9 mouse cellular contexts compared by ENCODE assay signal in the genomic region with DNA sequence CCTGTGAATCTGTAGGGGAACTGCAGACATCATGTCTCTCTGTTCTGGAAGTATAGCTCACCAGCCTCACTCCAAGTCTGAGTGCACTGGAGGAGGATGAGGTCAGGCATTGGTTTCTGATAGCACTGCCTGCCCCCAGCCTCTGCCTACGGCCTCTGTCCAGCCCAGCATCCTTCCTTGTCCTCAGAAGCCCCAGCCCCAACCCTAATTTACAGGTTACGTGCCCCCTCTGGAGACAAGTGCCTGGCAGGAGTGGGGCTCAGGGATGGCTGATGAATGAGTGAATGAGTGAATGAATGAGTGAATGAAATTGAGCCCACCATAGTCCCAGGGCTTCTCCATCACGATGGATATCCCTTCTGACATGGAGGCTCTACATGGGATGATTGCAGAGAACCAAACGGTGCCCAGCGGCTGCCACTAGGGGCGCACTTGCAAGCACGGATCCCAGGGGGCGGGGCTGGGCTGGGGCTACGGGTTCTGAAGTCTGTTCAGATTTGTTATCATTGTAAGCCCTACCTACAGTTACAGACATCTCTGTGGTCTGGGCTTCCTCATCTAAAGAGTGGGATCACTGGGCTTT. TPM values are rescaled to one million over a fixed set of nuclear protein-coding genes. Genes with fewer than 3 reads are reported as not detected.
DNase-seq lines count a peak whose midpoint lies in the region; ATAC-seq lines count a peak whose summit lies in the region.
"Had no signal": no experiment of that assay in that cellular context is flagged by ENCODE, and none has a peak within 500 bp of the region (broad histone marks: within the 10 kb centered on the region; RNA-seq: fewer than 3 reads in every experiment).

No protein-coding gene starts in this region.

- H3K9me3 ChIP-seq in intestine, embryonic 14.5 days (ENCODE audit: control insufficient read depth, low read length), result no peaks in the 10 kb centered on the region
- H3K9me3 ChIP-seq in intestine, embryonic 16.5 days (ENCODE audit: control insufficient read depth, low read length), result peaks cover 4% of the 10 kb centered on the region; the same call in 1 of the 2 replicates
- H3K9me3 ChIP-seq: embryonic facial prominence, embryonic 13.5 days had no signal

- no peaks in the 10 kb centered on the region for H3K36me3 ChIP-seq in intestine, embryonic 14.5 days (ENCODE audit: control insufficient read depth, insufficient read depth, low read length)
- H3K36me3 ChIP-seq in intestine, embryonic 16.5 days (ENCODE audit: control insufficient read depth, insufficient read depth, low read length), result no peaks in the 10 kb centered on the region
- H3K36me3 ChIP-seq: embryonic facial prominence, embryonic 13.5 days had no signal

- no peaks in the 10 kb centered on the region; the same call in 1 of the 2 replicates for H3K27me3 ChIP-seq in intestine, embryonic 14.5 days (replicated peaks; ENCODE audit: control insufficient read depth, insufficient read depth, low read length)
- peaks cover 9% of the 10 kb centered on the region; the same call in 1 of the 2 replicates for H3K27me3 ChIP-seq in intestine, embryonic 16.5 days (replicated peaks; ENCODE audit: control insufficient read depth, insufficient read depth, low read length)

- H3K4me1 ChIP-seq in intestine, embryonic 14.5 days (replicated peaks; ENCODE audit: control insufficient read depth, insufficient read depth, low read length), result no peaks in the 10 kb centered on the region
- no peaks in the 10 kb centered on the region for H3K4me1 ChIP-seq in intestine, embryonic 16.5 days (ENCODE audit: control insufficient read depth, insufficient read depth, low read length)

- H3K4me2 ChIP-seq in intestine, embryonic 14.5 days (ENCODE audit: low read length), result no peak overlapping the region
- H3K4me2 ChIP-seq in intestine, embryonic 16.5 days (ENCODE audit: low read depth, low read length), result no peak overlapping the region
- H3K4me2 ChIP-seq: embryonic facial prominence, embryonic 13.5 days had no signal

- H3K4me3 ChIP-seq in intestine, embryonic 14.5 days (ENCODE audit: low read depth, low read length), result no peak overlapping the region
- H3K4me3 ChIP-seq in intestine, embryonic 16.5 days (ENCODE audit: low read length), result no peak overlapping the region
- H3K4me3 ChIP-seq: embryonic facial prominence, embryonic 13.5 days had no signal

- 27% methylated on average over 9 of the region's 9 CpGs for WGBS in intestine, embryonic 14.5 days
- 24% methylated on average over 9 of the region's 9 CpGs for WGBS in intestine, embryonic 16.5 days

- peak; percentile 71 for DNase-seq in intestine, embryonic 14.5 days (ENCODE audit: low spot score)
- peak; percentile 19 for DNase-seq in CD4-positive helper T cell, adult 2 months (ENCODE audit: low read depth, low spot score)
- peak; percentile 90 for DNase-seq in ZHBTc4 (ENCODE audit: low read depth, low spot score)
- DNase-seq in mesoderm, embryonic 11.5 days (ENCODE audit: low read depth, low spot score), result peak; percentile 59
- DNase-seq in testis, postnatal 10 days (ENCODE audit: low spot score), result peak; percentile 80
- DNase-seq in yolk sac, embryonic 10.5 days (ENCODE audit: low spot score), result no peak

- H3K9ac ChIP-seq in intestine, embryonic 14.5 days (ENCODE audit: low read length), result no peak overlapping the region
- no peak overlapping the region for H3K9ac ChIP-seq in intestine, embryonic 16.5 days (ENCODE audit: low read depth, low read length)
- H3K9ac ChIP-seq: embryonic facial prominence, embryonic 13.5 days had no signal

- no peak for ATAC-seq in intestine, embryonic 14.5 days (replicated peaks; ENCODE audit: low FRiP score, low TSS enrichment, low read depth)
- no peak for ATAC-seq in intestine, embryonic 16.5 days
- peak; percentile 52 for ATAC-seq in granulocyte monocyte progenitor cell, adult 5-6 weeks (replicated peaks; ENCODE audit: poor library complexity, severe bottlenecking)

- no peak overlapping the region for H3K27ac ChIP-seq in intestine, embryonic 14.5 days (ENCODE audit: low read depth)
- H3K27ac ChIP-seq in intestine, embryonic 16.5 days (ENCODE audit: low read length), result no peak overlapping the region
- H3K27ac ChIP-seq: embryonic facial prominence, embryonic 13.5 days had no signal

RNA-seq across cellular contexts. Expression of a gene that starts 49.7 kb away (rescaled TPM):
- 0.07 TPM in 1 of 2 replicates, not detected in the other for polyA plus RNA-seq in intestine, embryonic 14.5 days (2014; fragmentation: Nextera tagmentation; extraction: Ambion mirVana)
- 0.04 TPM in 1 of 2 replicates, not detected in the other for polyA plus RNA-seq in intestine, embryonic 16.5 days (2015; fragmentation: Nextera tagmentation; extraction: Ambion mirVana)
- not detected in 2 replicates for total RNA-seq in granulocyte monocyte progenitor cell, adult 5-6 weeks (2014; fragmentation: Nextera tagmentation)
- not detected in 2 replicates for total RNA-seq in granulocyte monocyte progenitor cell, adult 5-6 weeks (2017)
